Mouse (Mus musculus) C2C12 (cell line): Measurements from ENCODE around the gene Smc6. TPM values are rescaled to one million over a fixed set of nuclear protein-coding genes. Genes with fewer than 3 reads are reported as not detected.

Experiments
- H3K27me3 ChIP-seq: one replicate; pipeline ENCODE4 v1.6.1; 2011; ENCODE audit not compliant: control insufficient read depth, insufficient read depth, insufficient read length
- H3K36me3 ChIP-seq: one replicate; pipeline ENCODE4 v1.6.1; 2011; ENCODE audit not compliant: control insufficient read depth, insufficient read depth
- H3K4me3 ChIP-seq: one replicate; pipeline ENCODE4 v1.5.1; 2011; ENCODE audit warnings: mild to moderate bottlenecking, control low read depth; ENCODE audit not compliant: poor library complexity, insufficient read depth, severe bottlenecking
- H3K79me2 ChIP-seq: one replicate; pipeline ENCODE4 v1.6.1; 2011; ENCODE audit not compliant: control insufficient read depth, insufficient read depth
- H3K79me3 ChIP-seq: one replicate; pipeline ENCODE4 v1.6.1; 2011; ENCODE audit warnings: low read depth, control low read depth
- H3ac ChIP-seq: one replicate; pipeline ENCODE3; 2011; ENCODE audit warnings: low read depth; ENCODE audit not compliant: control insufficient read depth, insufficient read length
- CEBPB ChIP-seq: IDR thresholded peaks from one replicate; pipeline ENCODE4 v1.6.1; 2011; ENCODE audit warnings: low read depth, mild to moderate bottlenecking, control low read depth, moderate library complexity
- CTCF ChIP-seq: IDR thresholded peaks from one replicate; pipeline ENCODE4 v1.5.1; 2011; ENCODE audit not compliant: control insufficient read depth, insufficient read depth, insufficient read length
- FOSL1 ChIP-seq: IDR thresholded peaks from one replicate; pipeline ENCODE4 v1.8.0; 2011; ENCODE audit warnings: mild to moderate bottlenecking, low read length; ENCODE audit not compliant: poor library complexity, insufficient read depth, severe bottlenecking
- MAX ChIP-seq: IDR thresholded peaks from one replicate; pipeline ENCODE4 v1.6.1; 2011; ENCODE audit warnings: mild to moderate bottlenecking, control low read depth
- MYOD1 ChIP-seq: IDR thresholded peaks from one replicate; pipeline ENCODE4 v1.6.1; 2011; ENCODE audit warnings: low read depth; ENCODE audit not compliant: control insufficient read depth, insufficient read length
- MYOG ChIP-seq: IDR thresholded peaks from one replicate; pipeline ENCODE4 v1.6.1; 2011; ENCODE audit not compliant: control insufficient read depth, insufficient read length; ENCODE audit errors: extremely low read depth
- USF1 ChIP-seq: IDR thresholded peaks from one replicate; pipeline ENCODE4 v1.6.1; 2011; ENCODE audit warnings: low read depth, mild to moderate bottlenecking, control low read depth, moderate library complexity
- polyA plus RNA-seq: library from polyadenylated mRNA; unstranded; fragments of >200 nt; fragmentation: generic; extraction: Trizol; gene quantifications from one replicate; pipeline ENCODE4 v1.2.1, GENCODE M21; 2012; ENCODE audit warnings: missing spikeins

The Smc6 gene
- polyA plus RNA-seq, 1 experiment = 15.2 TPM

- Histone ChIP-seq H3K79me2 (peaks cover 96% of the 10 kb centered on the region), H3K4me3 (no peak overlapping the region), H3K36me3 (peaks cover 88% of the 10 kb centered on the region), H3K79me3 (peaks cover 83% of the 10 kb centered on the region), H3K27me3 (no peaks in the 10 kb centered on the region), H3ac (no peak overlapping the region)
- TF ChIP-seq USF1 (no peak), CEBPB (no peak), MYOG (no peak), FOSL1 (no peak), MAX (no peak), MYOD1 (no peak), CTCF (no peak)
These were observed 7.5 kb downstream of the Smc6 start for GRCm38 (mm10) chr12:11273185-11273584.

- Histone ChIP-seq H3K79me2 (peaks cover 69% of the 10 kb centered on the region), H3ac (no peak overlapping the region), H3K4me3 (no peak overlapping the region), H3K36me3 (peaks cover 96% of the 10 kb centered on the region), H3K27me3 (no peaks in the 10 kb centered on the region), H3K79me3 (peaks cover 60% of the 10 kb centered on the region)
- no peak for TF ChIP-seq CEBPB
- no peak for TF ChIP-seq MAX
- TF ChIP-seq CTCF = no peak
- no peak for TF ChIP-seq FOSL1
- TF ChIP-seq USF1 = no peak
- TF ChIP-seq MYOD1 = no peak
- TF ChIP-seq MYOG = no peak
These were observed 10.9 kb downstream of the Smc6 start for GRCm38 (mm10) chr12:11276632-11277031.

- Histone ChIP-seq H3K79me2 (peaks cover 64% of the 10 kb centered on the region), H3K79me3 (peaks cover 54% of the 10 kb centered on the region), H3K4me3 (no peak overlapping the region), H3ac (no peak overlapping the region), H3K27me3 (no peaks in the 10 kb centered on the region), H3K36me3 (peaks cover 96% of the 10 kb centered on the region)
- no peak for TF ChIP-seq CTCF
- no peak for TF ChIP-seq CEBPB
- no peak for TF ChIP-seq MAX
- no peak for TF ChIP-seq FOSL1
- TF ChIP-seq MYOD1 = no peak
- no peak for TF ChIP-seq MYOG
These were observed 11.5 kb downstream of the Smc6 start for GRCm38 (mm10) chr12:11277207-11277606.

- TF ChIP-seq FOSL1 (no peak), MYOD1 (no peak), MYOG (no peak)
- Histone ChIP-seq H3K4me3 (no peak overlapping the region), H3K27me3 (no peaks in the 10 kb centered on the region), H3K79me2 (peaks cover 37% of the 10 kb centered on the region), H3K79me3 (peaks cover 31% of the 10 kb centered on the region), H3ac (no peak overlapping the region), H3K36me3 (peaks cover 97% of the 10 kb centered on the region)
These were observed 14.2 kb downstream of the Smc6 start for GRCm38 (mm10) chr12:11279886-11280285.

- Histone ChIP-seq H3ac (no peak overlapping the region), H3K79me2 (peaks cover 22% of the 10 kb centered on the region), H3K79me3 (peaks cover 18% of the 10 kb centered on the region), H3K4me3 (no peak overlapping the region), H3K36me3 (peaks cover 98% of the 10 kb centered on the region), H3K27me3 (no peaks in the 10 kb centered on the region)
- TF ChIP-seq MYOD1 (no peak), CEBPB (no peak), MAX (no peak), USF1 (no peak)
These were observed 15.9 kb downstream of the Smc6 start for GRCm38 (mm10) chr12:11281584-11281983.

- Histone ChIP-seq H3K4me3 (no peak overlapping the region), H3ac (no peak overlapping the region), H3K79me3 (peaks cover under 1% of the 10 kb centered on the region), H3K27me3 (no peaks in the 10 kb centered on the region), H3K79me2 (no peaks in the 10 kb centered on the region), H3K36me3 (peaks cover 99% of the 10 kb centered on the region)
- no peak for TF ChIP-seq MAX
- no peak for TF ChIP-seq USF1
These were observed 20.7 kb downstream of the Smc6 start for GRCm38 (mm10) chr12:11286382-11286781.
